ENCODE assay signal across 8 mouse cellular contexts in genomic region chr11:87986831-87987793, GRCm38 (mm10). TPM values are rescaled to one million over a fixed set of nuclear protein-coding genes. Genes with fewer than 3 reads are reported as not detected.
A peak's percentile ranks its signal among the peaks of the same experiment; 100 is the strongest.
DNase-seq lines count a peak whose midpoint lies in the region; ATAC-seq lines count a peak whose summit lies in the region.

Dynll2 (minus strand) TSS chr11:87987533.

- peak; percentile 97 for ATAC-seq in hindbrain, embryonic 13.5 days (ENCODE audit: low FRiP score)

- H3K9me3 ChIP-seq in hindbrain, embryonic 13.5 days: no peaks in the 10 kb centered on the region

- peak within 1 kb of the TSS; percentile 100 for H3K4me3 ChIP-seq in hindbrain, embryonic 13.5 days

- under 1% methylated on average over 92 of the region's 107 CpGs for WGBS in hindbrain, embryonic 13.5 days

- peaks cover 15% of the 10 kb centered on the region for H3K36me3 ChIP-seq in hindbrain, embryonic 13.5 days

- peaks cover 41% of the 10 kb centered on the region for H3K4me1 ChIP-seq in hindbrain, embryonic 13.5 days (replicated peaks)

- peak; percentile 88 for DNase-seq in WW6 (ENCODE audit: low read depth, low spot score)
- DNase-seq in cerebellum, postnatal 25 days: peak; percentile 91 to 97
- peak; percentile 57 to 75 for DNase-seq in frontal cortex, postnatal 25 days (ENCODE audit: low spot score in 2 of 2)
- DNase-seq in layer of hippocampus, postnatal 36 days: peak; percentile 86 to 87
- peak; percentile 77 for DNase-seq in lung, postnatal 25 days (ENCODE audit: low spot score)
- peak; percentile 94 for DNase-seq in retina, embryonic 14.5 days (ENCODE audit: low spot score)
- DNase-seq in thymus, postnatal 36 days: peak; percentile 79 to 88

- H3K4me2 ChIP-seq in hindbrain, embryonic 13.5 days: peak within 1 kb of the TSS; percentile 98

- no peaks in the 10 kb centered on the region for H3K27me3 ChIP-seq in hindbrain, embryonic 13.5 days

- peak within 1 kb of the TSS; percentile 98 for H3K27ac ChIP-seq in hindbrain, embryonic 13.5 days

- H3K9ac ChIP-seq in hindbrain, embryonic 13.5 days: peak within 1 kb of the TSS; percentile 99

RNA-seq across cellular contexts. Expression of gene Dynll2, which starts in this region (rescaled TPM):
- polyA plus RNA-seq in hindbrain, embryonic 13.5 days (2015; fragmentation: Nextera tagmentation; extraction: Ambion mirVana): 50.6 and 51.1 TPM in 2 replicates
- 100 to 1,000 TPM; 446 to 473 TPM for total RNA-seq in layer of hippocampus, postnatal 36 days (2021)

Comparison
In these comparisons a context has a peak if more than half of its experiments do, and no peak if none do; other contexts are left out.
1. Peak in every context shown above with its lines: DNase-seq, ATAC-seq, H3K4me3 ChIP-seq and H3K27ac ChIP-seq.